Mouse (Mus musculus) megakaryocyte progenitor cell, adult 5-6 weeks (primary cell): ENCODE data around the gene Cish. TPM values are rescaled to one million over a fixed set of nuclear protein-coding genes. Genes with fewer than 3 reads are reported as not detected.

Experiments
- ATAC-seq: replicated peaks from 2 replicates; pipeline ENCODE4 v1.8.0; 2016; ENCODE audit warnings: mild to moderate bottlenecking, moderate TSS enrichment, inconsistent platforms; ENCODE audit not compliant: poor library complexity
- total RNA-seq, 2 experiments: library from RNA; stranded (forward) in 1 of 2; stranded (reverse) in 1 of 2; fragments of 157-497, 149-512 nt in 1 of 2; fragments of 200-1000 nt in 1 of 2; gene quantifications; 2 replicates each; pipeline versions ENCODE4 v1.2.3 to v1.2.4; 2015 to 2017

The Cish gene
- total RNA-seq, 2 experiments from 2014 or later: 0.21 to 0.86 TPM

DNA sequence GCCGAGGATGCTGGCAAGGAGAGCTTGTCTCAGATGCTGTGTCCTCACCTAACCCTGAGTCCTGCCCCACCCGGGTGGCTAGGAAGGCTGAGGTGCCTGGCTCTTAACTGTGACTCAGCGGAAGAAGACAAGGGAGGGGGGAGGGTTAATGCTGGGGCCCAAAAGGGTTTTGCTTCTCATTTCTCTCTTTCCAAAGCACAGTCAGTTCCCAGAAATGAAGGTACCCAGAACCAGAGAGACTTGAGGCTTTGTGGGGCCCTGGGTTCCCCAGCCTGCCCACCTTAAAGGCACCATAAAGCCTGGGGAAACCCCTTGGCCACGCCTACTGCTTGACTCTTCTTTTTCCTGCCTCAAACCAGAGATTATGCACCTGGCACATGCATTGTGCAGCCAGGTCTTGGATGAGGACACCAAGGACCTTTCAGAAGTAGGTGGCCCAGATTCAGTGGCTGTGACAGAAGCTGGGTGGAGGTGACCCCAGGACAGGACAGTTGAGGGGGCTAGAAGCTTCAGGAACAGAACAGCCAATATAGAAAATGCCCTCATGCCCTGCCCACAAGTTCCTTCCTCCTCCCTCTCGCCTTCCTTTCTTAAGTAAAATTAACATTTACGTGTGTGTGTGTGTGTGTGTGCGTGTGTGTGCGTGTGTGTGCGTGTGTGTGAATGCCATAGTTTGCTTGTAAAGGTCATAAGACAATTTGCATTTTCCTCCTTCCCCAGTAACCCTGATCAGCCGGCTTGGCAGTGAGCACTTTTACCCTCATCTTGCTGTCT is 17.2 kb downstream of the Cish start:
- peak; percentile 83 for ATAC-seq

DNA sequence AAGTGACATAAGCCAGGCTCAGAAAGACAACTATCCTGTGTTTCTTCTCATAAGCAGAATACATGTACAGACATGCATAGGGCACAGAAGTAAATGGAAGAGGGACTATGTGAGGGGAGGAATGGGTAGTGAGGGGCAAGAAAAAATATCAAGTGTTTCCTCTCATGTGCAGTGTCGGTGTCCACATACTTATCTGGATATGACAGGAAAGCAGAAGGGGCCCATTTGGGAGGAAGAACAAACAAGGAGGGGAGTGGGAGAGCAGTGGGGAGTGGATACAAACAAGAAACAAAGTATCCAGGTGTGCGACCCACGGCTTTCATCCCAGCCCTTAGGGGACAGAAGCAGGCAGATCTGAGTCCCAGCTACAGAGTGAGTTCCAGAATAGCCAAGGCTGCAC is 18.1 kb downstream of the Cish start:
- ATAC-seq: no peak

DNA sequence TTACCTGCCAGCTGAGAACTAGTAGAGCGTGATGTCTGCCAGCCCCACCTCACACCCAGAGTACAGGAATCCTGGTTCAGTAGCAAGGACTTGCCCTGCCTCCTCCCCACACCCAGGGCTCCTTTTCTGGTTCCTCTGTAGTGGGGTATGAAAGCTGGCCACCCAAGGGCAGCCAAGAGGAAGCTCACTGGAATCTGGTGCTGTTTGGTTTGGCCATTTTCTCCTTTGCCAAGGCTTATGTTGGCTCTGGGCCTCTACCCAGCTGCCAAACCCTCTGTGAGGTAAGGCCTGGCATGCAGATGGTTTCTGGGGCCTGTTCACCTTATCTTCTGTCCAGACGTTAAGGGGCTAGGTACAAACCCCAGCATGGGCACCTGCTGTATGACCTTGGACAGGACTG is 20.0 kb downstream of the Cish start:
- ATAC-seq: no peak

DNA sequence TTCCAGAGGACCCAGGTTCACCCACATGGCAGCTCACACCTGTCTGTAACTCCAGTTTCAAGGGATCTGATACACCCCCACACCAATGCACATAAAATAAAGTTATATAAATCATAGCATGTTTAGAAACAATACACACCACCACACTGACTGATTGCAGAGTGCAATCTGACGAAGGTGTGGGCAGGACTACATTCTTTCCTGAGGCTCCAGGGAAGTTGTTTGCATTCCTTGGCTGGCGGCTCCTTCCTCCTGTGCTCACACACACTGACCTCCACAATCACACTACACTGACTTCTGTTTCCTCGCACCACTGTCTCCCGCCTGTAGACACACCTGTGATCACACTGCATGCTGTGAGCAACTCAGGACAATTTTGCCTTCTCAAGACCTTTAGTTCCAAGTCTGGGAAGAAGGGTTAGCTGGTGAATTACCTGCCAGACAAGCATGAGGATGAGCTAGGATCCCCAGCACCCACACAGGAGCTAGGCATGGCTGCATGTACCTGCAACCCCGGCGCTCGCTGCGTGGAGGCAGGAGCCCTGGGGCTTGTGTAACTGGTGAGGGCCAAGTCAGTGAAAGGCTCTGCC is 26.7 kb downstream of the Cish start:
- ATAC-seq: no peak

DNA sequence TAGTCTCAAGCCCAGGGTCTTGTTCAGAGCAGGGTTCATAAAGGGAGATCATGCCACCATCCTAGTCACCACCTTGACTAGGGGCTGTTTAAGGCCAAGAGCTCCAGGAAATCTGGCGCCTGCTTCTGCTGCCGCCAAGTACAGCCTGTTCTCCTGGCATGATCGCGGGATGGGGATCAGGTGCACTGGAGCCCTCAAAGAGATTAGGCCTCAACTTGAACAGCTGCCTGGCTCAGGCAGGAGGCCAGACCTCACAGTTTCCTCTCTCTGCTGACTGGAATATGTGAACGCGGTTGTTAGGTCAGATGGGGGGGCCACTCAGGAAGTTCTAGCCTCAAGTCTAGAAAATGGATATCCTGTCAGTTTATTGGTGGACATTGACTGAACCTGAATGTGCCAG is 27.7 kb downstream of the Cish start:
- ATAC-seq: peak; percentile 82

DNA sequence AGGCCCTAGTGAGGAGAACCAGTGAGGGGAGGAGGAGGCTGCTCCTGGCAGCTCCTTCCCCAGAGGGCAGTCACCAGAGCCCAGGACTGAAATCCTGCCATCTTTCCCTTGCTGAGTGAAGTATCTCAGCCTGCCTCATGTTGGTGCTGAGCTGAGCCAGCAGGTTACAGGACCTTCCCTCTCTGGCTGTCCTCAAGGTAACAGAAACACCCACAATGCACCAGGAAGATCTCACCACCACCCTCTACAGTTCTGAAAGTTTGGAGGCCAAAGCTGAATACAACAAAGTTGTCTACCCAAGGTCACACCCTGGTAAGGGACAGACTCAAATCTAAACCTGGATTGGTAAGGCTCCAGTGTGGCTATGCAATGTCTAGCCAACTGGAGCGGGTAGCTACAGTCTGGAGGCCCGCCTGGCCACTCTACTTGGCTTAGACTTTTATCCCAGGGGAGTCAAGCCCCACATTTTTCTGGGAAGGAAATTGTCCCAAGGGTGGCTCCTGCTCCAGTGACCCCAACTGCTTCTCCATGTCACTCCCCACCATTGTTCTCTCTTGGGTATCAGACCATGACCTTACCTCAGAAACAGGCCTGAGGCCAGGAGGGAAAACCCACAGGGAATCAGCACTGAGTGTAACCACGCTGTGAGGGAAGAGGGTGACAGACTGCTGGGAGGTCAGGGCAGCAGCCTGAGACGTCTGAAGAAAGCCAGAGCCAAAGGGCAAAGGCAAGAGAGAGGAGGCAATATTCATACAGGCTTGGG is 29.2 kb downstream of the Cish start:
- ATAC-seq: no peak

DNA sequence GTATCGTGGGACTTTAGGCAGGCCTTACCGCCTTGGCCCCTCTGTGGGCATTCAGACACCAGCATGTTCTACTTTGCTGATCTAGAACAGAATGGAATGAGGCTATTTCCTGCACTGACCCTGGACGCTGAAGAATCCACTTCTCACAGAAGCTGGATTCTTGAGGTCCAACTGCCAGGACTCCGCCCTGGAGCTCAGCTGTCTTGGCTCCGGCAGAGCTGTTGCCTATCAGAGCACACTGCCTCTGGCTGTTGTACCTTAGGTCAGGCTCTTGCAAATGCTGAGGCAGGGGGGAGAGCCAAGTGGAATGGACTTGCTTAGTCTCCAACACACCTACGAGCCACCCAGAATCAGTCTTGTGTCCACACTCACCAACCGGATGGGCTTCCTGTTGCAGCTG is 30.1 kb downstream of the Cish start:
- ATAC-seq: peak; percentile 32; the same call in 1 of the 2 replicates

DNA sequence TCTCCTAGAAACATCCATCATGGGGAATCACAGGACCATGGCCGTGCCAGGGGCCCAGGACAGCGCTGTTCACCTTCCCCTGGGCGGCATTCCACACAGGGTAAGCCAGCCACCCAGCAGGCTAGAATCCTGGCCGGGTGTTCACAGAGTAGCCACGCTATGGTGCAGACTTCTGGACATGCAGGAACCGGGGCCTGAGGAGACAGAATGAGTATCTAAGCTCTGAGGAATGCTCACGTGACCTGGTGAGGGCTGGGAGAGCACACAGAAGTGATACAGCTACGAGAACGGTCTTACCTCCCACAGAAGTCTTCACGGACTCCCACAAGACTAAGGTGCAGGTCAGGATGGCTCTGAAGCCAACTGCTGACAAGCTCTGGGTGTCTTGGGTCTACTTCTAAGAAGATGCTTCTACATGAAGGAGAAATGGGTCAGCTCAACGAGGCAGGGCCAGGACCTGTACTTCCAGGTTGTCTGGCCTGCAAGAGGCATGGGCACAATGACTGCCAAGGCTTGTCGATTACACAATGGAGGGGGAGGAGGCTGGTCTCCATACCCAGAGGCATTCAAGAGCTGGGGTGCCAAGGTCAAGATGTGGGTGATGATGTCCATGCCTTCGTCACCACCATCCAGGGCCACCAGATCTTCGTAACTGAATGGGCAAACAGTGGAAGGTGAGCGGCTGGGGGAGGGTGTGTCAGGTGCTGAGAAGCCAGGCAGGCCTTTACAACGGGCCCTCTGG is 32.2 kb downstream of the Cish start:
- ATAC-seq: no peak

DNA sequence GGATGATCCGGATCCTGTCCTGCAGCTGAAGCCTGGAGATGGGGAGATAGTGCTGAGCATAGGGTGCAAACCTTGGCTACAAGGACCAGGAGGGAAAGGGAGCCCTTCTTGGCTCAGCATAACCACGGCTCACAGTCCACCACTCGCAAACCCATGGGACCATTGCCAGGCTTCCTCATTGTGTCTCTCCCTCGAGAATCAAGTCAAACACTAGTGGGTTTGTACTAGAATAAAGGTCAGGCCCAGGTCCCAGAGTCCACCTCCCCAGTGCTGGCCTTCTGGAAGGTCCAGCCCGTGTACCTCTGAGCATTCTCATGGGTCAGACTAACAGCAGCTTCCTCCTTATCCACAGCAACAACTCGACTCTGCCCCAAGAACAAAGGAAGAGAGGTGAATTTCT is 35.0 kb downstream of the Cish start:
- no peak for ATAC-seq

DNA sequence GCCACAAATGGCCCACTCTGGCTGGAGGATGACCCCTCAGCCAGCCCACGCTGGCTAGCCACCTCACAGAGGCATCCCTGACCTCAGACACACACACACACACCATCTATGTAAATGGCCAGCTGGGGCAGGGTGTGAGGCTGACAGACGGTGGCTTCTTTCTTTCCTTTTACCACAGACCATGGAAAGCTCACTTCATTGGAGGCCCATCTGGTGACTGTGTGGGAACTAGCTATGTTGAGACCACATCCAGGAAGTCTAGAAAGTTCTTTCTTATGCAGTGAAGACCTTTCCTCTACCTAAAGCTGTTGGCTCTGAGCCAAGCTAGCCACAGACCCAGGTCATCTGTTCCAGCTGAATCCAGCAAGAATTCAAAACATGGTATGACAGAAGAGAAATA is 37.9 kb downstream of the Cish start:
- ATAC-seq: no peak

DNA sequence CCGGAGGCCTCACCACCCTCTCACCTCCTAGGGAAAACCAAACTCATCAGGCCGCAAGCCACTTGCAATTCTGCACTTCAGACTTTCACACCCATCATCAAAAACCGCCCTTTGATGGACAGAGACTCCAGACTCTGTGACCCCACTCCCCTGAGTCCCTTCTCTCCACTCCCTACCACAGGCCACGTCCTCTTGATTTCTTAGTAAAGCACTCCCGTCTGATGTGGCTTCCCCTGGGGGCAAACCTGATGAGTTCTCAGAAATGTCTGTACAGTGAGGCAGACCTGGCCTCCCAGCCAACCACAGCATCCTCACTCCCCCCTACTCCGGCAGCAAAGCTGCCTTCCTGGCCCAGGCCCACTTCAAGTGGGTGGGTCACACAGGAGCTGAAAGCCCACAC is 38.5 kb downstream of the Cish start:
- ATAC-seq: no peak

DNA sequence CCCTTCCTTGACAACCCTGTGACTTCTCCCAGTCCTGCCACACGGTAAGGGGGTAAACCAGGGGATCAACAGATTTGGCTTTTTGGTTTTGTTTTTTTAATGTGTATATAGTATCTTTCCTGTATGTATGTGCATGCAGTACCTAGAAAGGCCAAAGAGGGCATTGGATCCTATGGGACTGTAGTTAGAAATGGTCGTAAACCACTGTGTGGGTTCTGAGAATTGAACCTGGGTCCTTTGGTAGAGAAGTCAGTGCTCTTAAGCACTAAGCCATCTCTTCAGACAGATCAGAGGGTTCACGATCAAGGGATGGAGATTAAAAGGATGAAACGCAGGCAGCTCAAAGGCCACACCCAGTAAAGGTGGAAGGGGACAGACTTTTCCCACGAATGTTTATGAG is 39.2 kb downstream of the Cish start:
- no peak for ATAC-seq

DNA sequence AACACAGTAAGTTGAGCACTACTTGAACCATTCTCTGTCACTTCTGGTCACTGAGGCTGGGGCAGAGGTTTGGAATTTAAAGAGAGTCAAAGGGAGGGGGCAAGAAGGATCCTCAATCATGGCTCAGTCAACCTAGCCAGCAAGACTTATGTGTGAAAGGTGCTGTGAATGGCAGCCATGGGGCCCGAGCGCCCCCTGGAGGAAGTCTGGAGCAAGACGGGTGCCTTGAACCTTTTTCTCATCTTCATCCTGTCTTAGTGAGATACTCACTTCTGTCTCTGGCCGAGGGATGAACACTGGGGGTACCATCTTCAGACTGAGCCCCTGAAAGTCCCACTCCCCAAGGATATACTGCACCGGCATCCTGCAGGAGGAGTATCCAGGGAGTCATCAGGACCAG is 40.1 kb downstream of the Cish start:
- ATAC-seq: peak; percentile 69

DNA sequence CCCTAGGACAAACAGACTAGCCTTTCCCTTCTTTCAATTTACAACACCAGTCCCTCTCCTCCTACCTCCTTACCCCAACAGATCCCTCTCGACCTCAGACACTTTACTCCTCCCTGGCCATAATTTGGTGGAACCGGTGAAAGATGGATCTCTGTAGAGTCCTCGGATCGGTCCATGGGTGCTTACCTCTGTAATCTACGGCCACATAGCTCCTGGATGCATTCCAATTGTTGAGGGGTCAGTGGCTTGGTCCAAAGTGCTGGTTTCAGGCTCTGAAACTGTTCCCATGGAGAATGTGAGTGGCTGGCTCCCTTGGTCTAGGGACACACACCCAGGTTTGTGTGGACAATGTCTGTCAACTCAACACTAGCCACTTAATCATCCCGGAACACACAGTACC is 40.6 kb downstream of the Cish start:
- ATAC-seq: no peak

DNA sequence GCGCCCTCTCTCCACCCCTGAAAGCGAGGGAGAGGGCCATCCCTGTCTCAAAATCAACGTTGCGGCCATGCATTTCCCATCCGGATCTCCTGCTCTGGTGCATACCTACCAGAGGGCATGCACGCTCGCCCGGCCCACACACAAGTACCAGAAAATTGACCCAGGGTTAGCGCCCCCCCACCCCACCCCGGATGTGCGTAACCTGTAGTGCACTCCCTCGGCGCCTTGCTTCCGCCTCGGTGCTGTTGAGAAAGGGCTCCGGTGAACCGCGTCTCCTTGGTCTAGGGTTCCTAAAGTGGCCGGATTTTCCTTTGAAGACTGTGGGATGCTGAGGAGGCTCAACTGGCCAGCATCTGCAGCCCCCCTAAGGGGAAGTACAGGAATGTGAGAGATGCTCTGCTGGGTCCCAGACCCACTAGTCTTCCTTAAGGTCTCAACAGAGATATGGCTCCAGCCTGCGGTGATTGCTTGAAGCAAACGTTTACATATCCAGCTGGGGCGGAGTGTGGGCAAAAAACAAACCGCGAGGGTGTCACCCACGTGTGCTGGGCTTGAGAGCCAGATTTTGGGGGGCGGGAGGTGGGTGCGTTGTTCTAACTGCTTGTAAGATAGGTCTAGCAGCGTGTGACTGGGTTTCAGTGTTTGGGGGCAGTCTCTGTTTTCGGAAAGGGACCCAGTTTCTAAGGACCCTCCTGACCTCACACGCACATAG is 42.5 kb downstream of the Cish start, which contains the start of gene Hemk1:
TSS of gene Hemk1 (minus strand) at position 179 of the 712 bp plus-strand sequence.
- peak; percentile 76 for ATAC-seq

DNA sequence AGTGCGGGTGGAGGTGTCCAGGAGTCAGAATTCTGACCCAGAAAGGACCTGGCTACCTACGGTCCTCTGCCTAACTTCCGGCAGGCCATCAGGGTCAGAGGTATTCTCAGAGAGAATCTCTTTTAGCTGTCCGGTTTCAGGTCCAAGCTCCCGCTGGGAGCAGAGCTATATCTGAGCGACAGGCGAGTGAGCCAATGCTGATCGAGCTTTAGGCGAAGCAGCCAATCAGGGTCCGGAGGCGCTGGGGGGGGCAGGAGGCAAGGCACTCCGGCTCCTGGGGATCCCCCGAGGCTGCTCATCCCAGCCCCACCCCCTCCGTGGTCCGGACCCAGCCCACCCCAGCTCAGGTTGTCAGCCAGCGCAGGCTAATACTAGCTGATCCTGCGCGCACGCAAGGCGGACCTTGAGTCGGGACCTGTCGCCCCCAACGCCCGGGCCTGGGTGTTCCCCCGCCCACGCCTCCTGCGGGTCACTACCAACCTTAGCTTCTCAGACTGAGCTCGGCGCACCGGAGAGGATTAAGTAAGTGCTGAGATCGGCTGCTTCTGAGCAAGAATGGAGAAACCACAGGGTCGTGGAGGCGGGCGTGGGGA is 44.5 kb downstream of the Cish start, which contains the start of gene 6430571L13Rik:
TSS of gene 6430571L13Rik (plus strand) at position 336 of the 593 bp plus-strand sequence.
- ATAC-seq: peak; percentile 77

DNA sequence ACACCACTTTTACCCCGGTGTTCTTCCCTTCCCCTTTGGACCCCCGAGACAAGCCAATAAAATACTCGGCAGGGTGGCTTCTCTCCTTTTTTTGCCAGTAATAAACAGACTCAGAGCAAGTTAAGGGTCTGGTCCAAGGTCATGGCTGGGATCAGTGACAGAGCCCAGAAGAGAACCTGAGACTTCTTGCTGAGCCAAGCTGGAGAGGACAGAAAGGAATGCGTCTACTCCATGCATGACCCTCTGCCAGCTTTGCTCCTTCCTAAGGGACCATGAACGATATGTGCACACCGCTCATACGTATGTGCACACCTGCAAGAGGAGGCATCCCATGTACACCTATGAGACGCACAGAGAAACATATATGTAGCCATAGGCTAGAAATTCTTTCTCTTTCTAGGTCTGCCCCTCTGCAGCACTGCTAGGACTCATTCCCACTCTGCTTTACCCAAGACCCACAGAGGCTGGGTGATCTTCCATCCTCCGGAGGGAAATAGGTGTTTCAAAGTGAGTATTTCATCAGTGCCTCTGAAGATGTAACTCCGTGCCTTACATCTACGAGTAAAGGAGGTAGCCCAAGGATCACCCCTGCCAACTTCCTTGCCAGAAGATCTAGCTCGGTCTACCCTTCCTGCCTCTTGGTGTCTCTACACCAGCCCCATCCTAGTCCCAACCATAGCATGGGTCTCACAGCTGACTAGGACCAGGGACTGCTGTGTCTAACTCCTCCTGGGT is 45.3 kb downstream of the Cish start:
- ATAC-seq: no peak

DNA sequence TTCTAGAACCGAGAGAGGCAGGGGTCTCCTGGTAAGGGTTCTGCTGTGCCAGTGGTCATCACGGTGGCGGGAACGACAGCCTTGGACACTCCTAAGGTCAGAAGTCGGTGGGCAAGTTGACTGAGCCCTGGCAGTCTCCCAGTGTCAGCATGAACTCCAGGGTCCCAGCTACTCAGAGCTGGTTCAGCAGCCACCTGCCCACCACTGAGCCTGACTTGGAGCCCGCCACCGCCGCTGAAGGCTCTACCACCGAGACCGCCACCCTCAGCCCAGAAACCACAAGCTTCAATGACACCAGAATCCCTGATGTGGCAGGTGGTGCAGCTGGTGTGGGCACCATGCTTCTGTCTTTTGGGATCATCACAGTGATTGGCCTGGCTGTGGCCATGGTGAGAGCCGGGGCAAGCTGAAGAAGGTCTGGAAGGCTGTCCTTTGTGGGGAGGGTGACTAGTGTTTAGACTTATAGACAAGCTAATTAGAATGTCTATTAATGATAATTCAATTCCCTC is 46.4 kb downstream of the Cish start:
- ATAC-seq: no peak
